Mouse (Mus musculus) neural tube, embryonic 11.5 days (tissue): ENCODE results near the gene Apoc2. TPM values are rescaled to one million over a fixed set of nuclear protein-coding genes. Genes with fewer than 3 reads are reported as not detected.

Experiments
- ATAC-seq: fragments of 200-750 bp; cut with Nextera tagmentation; 2 replicates; pipeline ENCODE4 v1.8.0; 2017; ENCODE audit warnings: moderate number of reproducible peaks, mild to moderate bottlenecking, moderate TSS enrichment, moderate library complexity; ENCODE audit not compliant: insufficient read depth, low FRiP score, low TSS enrichment
- DNase-seq: peaks from one replicate; pipeline ENCODE4 v3.0.0-alpha.2; 2015; ENCODE audit warnings: low spot score
- H3K27ac ChIP-seq: fragments of 300-500 bp; sonication (generic); 2 replicates; pipeline ENCODE4 v1.5.1; 2014; ENCODE audit warnings: low read depth, mild to moderate bottlenecking, low read length
- H3K27me3 ChIP-seq: fragments of 300-500 bp; sonication (generic); 2 replicates; pipeline ENCODE4 v1.6.1; 2014; ENCODE audit warnings: mild to moderate bottlenecking, low read length, mixed read lengths; ENCODE audit not compliant: control insufficient read depth, insufficient read depth
- H3K36me3 ChIP-seq: fragments of 300-500 bp; sonication (generic); 2 replicates; pipeline ENCODE4 v1.6.1; 2014; ENCODE audit warnings: mild to moderate bottlenecking, low read length, moderate library complexity, mixed read lengths; ENCODE audit not compliant: control insufficient read depth, insufficient read depth
- H3K4me1 ChIP-seq: fragments of 300-500 bp; sonication (generic); 2 replicates; pipeline ENCODE4 v1.6.1; 2014; ENCODE audit warnings: low read length, mixed read lengths; ENCODE audit not compliant: control insufficient read depth, insufficient read depth
- H3K4me2 ChIP-seq: fragments of 300-500 bp; sonication (generic); 2 replicates; pipeline ENCODE4 v1.6.1; 2014; ENCODE audit warnings: low read depth, mild to moderate bottlenecking, moderate library complexity
- H3K4me3 ChIP-seq: fragments of 300-500 bp; sonication (generic); 2 replicates; pipeline ENCODE4 v1.5.1; 2014; ENCODE audit warnings: low read depth, low read length
- H3K9ac ChIP-seq: fragments of 300-500 bp; sonication (generic); 2 replicates; pipeline ENCODE4 v1.6.1; 2014; ENCODE audit warnings: mild to moderate bottlenecking, low read length
- H3K9me3 ChIP-seq: fragments of 300-500 bp; sonication (generic); 2 replicates; pipeline ENCODE4 v1.6.1; 2016; ENCODE audit warnings: low read length; ENCODE audit not compliant: control insufficient read depth
- WGBS: fragments of 180-500 bp; shearing (Covaris S2); extraction: QIAGEN DNeasy Blood & Tissue Kit; methylation state at CpG from one replicate; pipeline ENCODE4 v1.1.7; 2014; 5-methylcytosine and 5-hydroxymethylcytosine counted together
- polyA plus RNA-seq: library from polyadenylated mRNA; unstranded; fragments of >200 nt; fragmentation: Nextera tagmentation; extraction: Ambion mirVana; gene quantifications from 2 replicates; pipeline ENCODE4 v1.2.1, GENCODE M21; 2014

Gene Apoc2
- polyA plus RNA-seq, 1 experiment from 2014 or later, result 0.45 TPM

DNA sequence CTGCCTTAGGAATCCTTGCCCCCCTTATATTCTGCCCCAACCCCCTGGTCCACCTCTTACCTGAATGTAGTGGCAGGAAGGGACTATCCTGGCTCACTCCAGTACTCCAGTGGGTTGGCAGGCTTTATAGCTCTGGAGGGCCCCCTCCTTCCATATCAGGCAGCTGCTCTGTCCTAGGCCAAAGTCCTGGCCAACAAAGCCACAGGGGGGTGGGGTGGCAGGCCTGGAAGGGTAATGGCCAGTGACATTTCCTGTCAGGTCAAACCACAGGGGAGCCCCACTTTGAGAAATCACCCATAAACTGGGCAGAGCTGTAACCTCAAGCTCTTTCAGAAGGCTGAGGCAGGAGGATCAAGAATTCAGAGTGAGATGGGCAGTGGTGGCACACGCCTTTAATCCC lies 1.1 kb downstream of the Apoc2 start:
- no peak for DNase-seq
- Histone ChIP-seq H3K4me1 (no peaks in the 10 kb centered on the region), H3K9ac (no peak overlapping the region), H3K4me2 (no peak overlapping the region), H3K4me3 (no peak overlapping the region), H3K27ac (no peak overlapping the region), H3K9me3 (no peaks in the 10 kb centered on the region), H3K36me3 (no peaks in the 10 kb centered on the region), H3K27me3 (no peaks in the 10 kb centered on the region)
- ATAC-seq, result no peak
- WGBS, result 40% methylated on average over 1 of the region's 1 CpGs

GRCm38 (mm10) chr7:19675824-19676223 lies 1.9 kb downstream of the Apoc2 start:
- ATAC-seq (no peak), DNase-seq (no peak)
- no peak overlapping the region for H3K4me3 ChIP-seq
- no peak overlapping the region for H3K9ac ChIP-seq
- 84% methylated on average over 10 of the region's 10 CpGs for WGBS
- no peaks in the 10 kb centered on the region for H3K36me3 ChIP-seq
- H3K27me3 ChIP-seq, result no peaks in the 10 kb centered on the region
- no peak overlapping the region for H3K4me2 ChIP-seq
- no peaks in the 10 kb centered on the region for H3K4me1 ChIP-seq
- no peak overlapping the region for H3K27ac ChIP-seq
- H3K9me3 ChIP-seq, result no peaks in the 10 kb centered on the region

DNA sequence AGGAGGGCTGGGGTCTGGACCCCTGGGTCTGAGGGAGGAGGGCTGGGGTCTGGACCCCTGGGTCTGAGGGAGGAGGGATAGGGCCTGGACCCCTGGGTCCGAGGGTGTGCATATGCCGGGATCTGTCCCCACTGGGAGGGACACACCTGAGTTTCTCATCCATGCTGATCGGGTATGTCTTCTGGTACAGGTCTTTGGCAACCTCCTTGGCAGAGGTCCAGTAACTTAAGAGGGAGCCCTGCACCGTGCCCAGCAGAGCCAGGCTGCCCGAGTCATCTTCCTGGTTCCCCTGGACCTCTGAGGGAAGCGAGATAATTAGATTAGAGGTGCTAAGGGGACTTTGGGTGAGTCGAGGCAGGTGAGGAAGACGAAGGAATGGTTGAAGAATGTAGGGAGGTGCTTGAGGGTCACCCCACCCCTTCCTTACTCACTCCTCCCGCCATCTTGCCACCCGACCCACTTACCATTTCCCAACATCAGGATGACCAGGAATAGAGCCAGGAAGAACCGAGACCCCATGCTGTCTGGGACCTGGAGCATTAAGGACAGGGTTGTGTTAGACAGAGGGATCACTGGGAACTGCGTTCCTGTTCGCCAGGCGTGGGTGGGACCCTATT lies 4.5 kb downstream of the Apoc2 start:
- H3K36me3 ChIP-seq, result no peaks in the 10 kb centered on the region
- DNase-seq, result no peak
- H3K9me3 ChIP-seq, result no peaks in the 10 kb centered on the region
- no peak overlapping the region for H3K4me2 ChIP-seq
- H3K27ac ChIP-seq, result no peak overlapping the region
- WGBS, result 73% methylated on average over 14 of the region's 14 CpGs
- ATAC-seq, result no peak
- no peaks in the 10 kb centered on the region for H3K4me1 ChIP-seq
- no peak overlapping the region for H3K9ac ChIP-seq
- H3K4me3 ChIP-seq, result no peak overlapping the region
- no peaks in the 10 kb centered on the region for H3K27me3 ChIP-seq

DNA sequence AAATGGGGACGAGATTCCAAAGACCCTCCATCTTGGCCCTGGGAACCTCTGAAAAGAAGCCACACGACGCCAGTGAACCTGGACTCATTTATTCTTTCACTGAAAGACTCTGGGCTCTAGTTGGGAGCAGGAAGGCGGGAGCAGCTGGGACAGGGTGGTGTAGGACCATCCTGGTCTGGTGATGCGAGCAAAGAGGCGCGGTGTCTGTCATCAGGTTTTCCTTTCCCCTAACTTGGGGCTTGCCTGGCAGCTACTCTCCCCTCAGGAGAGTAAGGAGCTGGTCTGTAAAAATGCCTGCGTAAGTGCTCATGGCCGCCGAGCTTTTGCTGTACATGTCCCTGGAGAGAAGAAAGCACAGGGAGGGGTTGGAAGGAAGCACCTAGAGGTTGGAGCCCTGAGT lies 6.2 kb downstream of the Apoc2 start:
- Histone ChIP-seq H3K4me2 (no peak overlapping the region), H3K9me3 (no peaks in the 10 kb centered on the region), H3K27me3 (no peaks in the 10 kb centered on the region), H3K27ac (no peak overlapping the region), H3K4me1 (no peaks in the 10 kb centered on the region), H3K9ac (no peak overlapping the region), H3K36me3 (no peaks in the 10 kb centered on the region), H3K4me3 (no peak overlapping the region)
- no peak for ATAC-seq
- WGBS, result 71% methylated on average over 10 of the region's 10 CpGs
- DNase-seq, result no peak

- Histone ChIP-seq H3K36me3 (no peaks in the 10 kb centered on the region), H3K4me1 (peaks cover 6% of the 10 kb centered on the region), H3K27ac (no peak overlapping the region), H3K4me2 (peak overlapping the region; percentile 29), H3K9me3 (no peaks in the 10 kb centered on the region), H3K4me3 (no peak overlapping the region), H3K9ac (no peak overlapping the region), H3K27me3 (no peaks in the 10 kb centered on the region)
- DNase-seq (peak; percentile 87), ATAC-seq (peak; percentile 58; the same call in 1 of the 2 replicates)
- WGBS, result 9% methylated on average over 10 of the region's 10 CpGs
Observed at GRCm38 (mm10) chr7:19668947-19669721, 8.6 kb downstream of the Apoc2 start.

DNA sequence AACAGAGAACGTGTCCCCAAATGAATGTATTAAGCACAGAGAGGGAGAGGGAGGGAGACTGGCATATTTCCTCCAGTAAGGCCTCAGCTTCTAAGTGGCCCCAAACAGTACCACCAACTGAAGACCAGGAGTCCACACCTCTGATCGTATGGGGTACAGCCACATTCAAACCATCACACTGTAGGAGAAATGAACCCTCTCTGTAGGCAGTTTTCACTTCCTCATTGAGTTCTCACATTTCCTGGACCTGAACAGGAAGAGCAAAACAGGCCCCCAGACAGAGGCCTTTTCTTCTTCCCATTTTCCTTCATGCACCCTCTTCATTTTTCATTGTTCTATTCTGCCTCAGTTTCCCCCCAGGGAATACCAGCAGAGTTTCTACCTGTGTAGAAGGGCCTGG lies 10.3 kb downstream of the Apoc2 start:
- peaks cover 13% of the 10 kb centered on the region for H3K4me1 ChIP-seq

GRCm38 (mm10) chr7:19666750-19667149 lies 11.0 kb downstream of the Apoc2 start:
- H3K36me3 ChIP-seq, result no peaks in the 10 kb centered on the region
- no peak overlapping the region for H3K27ac ChIP-seq
- H3K4me2 ChIP-seq, result no peak overlapping the region
- H3K9ac ChIP-seq, result no peak overlapping the region
- no peak overlapping the region for H3K4me3 ChIP-seq
- DNase-seq (no peak), ATAC-seq (no peak)
- no peaks in the 10 kb centered on the region for H3K27me3 ChIP-seq
- no peaks in the 10 kb centered on the region for H3K9me3 ChIP-seq
- 66% methylated on average over 3 of the region's 3 CpGs for WGBS
- H3K4me1 ChIP-seq, result peaks cover 13% of the 10 kb centered on the region

More for the DNA sequence above, 10.3 kb downstream of the Apoc2 start:
- no peaks in the 10 kb centered on the region for H3K27me3 ChIP-seq
- no peak for DNase-seq
- WGBS, result 76% methylated on average over 2 of the region's 2 CpGs
- no peak overlapping the region for H3K9ac ChIP-seq
- no peak for ATAC-seq
- H3K4me3 ChIP-seq, result no peak overlapping the region
- H3K9me3 ChIP-seq, result no peaks in the 10 kb centered on the region
- no peak overlapping the region for H3K4me2 ChIP-seq
- H3K27ac ChIP-seq, result no peak overlapping the region
- H3K36me3 ChIP-seq, result no peaks in the 10 kb centered on the region

DNA sequence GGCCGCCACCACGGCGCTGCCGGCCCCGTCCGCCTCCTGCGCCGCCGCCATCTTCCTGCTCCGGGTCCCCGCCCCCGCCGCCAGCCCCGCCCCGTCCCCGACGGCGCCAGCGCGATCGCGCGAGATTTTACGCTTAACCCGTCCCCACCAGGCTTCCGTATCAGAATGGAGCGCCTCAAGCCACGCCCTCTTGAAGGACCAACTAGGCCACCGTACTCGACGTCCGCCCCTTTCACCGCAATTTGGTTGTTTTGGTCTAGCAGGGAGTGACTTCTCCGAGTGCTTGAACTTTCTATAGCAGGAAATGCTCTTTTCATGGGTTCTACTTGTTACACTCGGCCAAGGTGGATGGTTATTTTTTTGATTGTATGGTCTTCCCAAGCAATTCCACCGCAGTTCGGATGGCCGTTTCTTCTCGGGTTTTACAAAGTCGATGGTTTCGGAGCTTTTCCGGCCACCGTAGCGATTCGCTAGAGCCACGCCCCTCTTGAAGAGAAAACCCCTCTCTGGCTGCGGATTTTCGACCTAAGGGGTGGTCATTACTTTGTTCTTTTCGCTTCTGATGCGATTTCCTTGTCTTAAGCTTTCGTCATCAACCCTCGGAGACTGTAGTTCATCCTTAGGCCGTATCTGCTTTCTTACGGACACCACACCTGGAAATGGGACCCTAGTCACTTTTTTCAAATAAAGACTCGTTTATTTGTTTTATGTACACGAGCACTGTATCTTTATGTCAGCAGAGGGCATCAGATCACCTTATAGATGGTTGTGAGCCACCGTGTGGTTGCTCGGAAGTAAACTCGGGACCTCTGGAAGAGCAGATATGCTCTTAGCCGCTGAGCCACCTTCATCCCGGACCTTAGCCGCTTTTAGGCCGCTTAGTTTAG lies 12.5 kb downstream of the Apoc2 start, which contains the start of gene Clptm1:
Gene Clptm1 (minus strand): TSS at position 79 of the 887 bp plus-strand sequence.
- Histone ChIP-seq H3K9ac (peak within 1 kb of the TSS; percentile 97), H3K4me2 (peak within 1 kb of the TSS; percentile 73), H3K27me3 (no peaks in the 10 kb centered on the region), H3K4me3 (peak within 1 kb of the TSS; percentile 99), H3K36me3 (no peaks in the 10 kb centered on the region), H3K27ac (peak within 1 kb of the TSS; percentile 88), H3K9me3 (no peaks in the 10 kb centered on the region), H3K4me1 (peaks cover 13% of the 10 kb centered on the region)
- ATAC-seq (peak; percentile 88), DNase-seq (peak; percentile 96)
- WGBS, result under 1% methylated on average over 63 of the region's 63 CpGs
